Mouse (Mus musculus) skeletal muscle tissue, adult 2 months (tissue): Measurements from ENCODE around the gene Gm17334.

Experiments
- DNase-seq: peaks from one replicate; pipeline ENCODE4 v3.0.0-alpha.2; 2012; ENCODE audit warnings: low read depth, low spot score

Gene Gm17334

GRCm38 (mm10) chr11:53747985-53748384, 25.0 kb downstream of the Gm17334 start:
- no peak for DNase-seq

- DNase-seq: no peak
Measured at GRCm38 (mm10) chr11:53745260-53745659, 27.7 kb downstream of the Gm17334 start.

GRCm38 (mm10) chr11:53742353-53742752, 30.6 kb downstream of the Gm17334 start:
- DNase-seq: no peak

- no peak for DNase-seq
Measured at GRCm38 (mm10) chr11:53737573-53737946, 35.4 kb downstream of the Gm17334 start.

- peak; percentile 79 for DNase-seq
Measured at GRCm38 (mm10) chr11:53736771-53737572, 36.0 kb downstream of the Gm17334 start.

- peak; percentile 72 for DNase-seq
Measured at GRCm38 (mm10) chr11:53735682-53736245, 37.2 kb downstream of the Gm17334 start.

- DNase-seq: no peak
Measured at GRCm38 (mm10) chr11:53734970-53735681, 37.9 kb downstream of the Gm17334 start.

GRCm38 (mm10) chr11:53734431-53734830, 38.6 kb downstream of the Gm17334 start:
- DNase-seq: no peak

- DNase-seq: no peak
Measured at GRCm38 (mm10) chr11:53733824-53734223, 39.2 kb downstream of the Gm17334 start.

- no peak for DNase-seq
Measured at GRCm38 (mm10) chr11:53732244-53732643, 40.7 kb downstream of the Gm17334 start.

GRCm38 (mm10) chr11:53731457-53731856, 41.5 kb downstream of the Gm17334 start:
- DNase-seq: no peak
